Mouse (Mus musculus): ENCODE data around the gene Trim14.
"Not testable (repeated sequence)": the region's sequence is repeated elsewhere in the genome, so short reads cannot be mapped to it uniquely, and the experiment has no call there.

- not testable (repeated sequence) for TF ChIP-seq CHD2 (IDR thresholded peaks at IDR 0.05; ENCODE audit: low read depth, low read length); ZNF384 (IDR thresholded peaks at IDR 0.05; ENCODE audit: low read depth, low read length); HCFC1 (IDR thresholded peaks at IDR 0.05; ENCODE audit: borderline replicate concordance, insufficient read depth, low read length)
Observed at GRCm38 (mm10) chr4:46581577-46581976, 45.6 kb upstream of the Trim14 start.
